Mouse (Mus musculus): Measurements from ENCODE around the gene Kctd21. TPM values are rescaled to one million over a fixed set of nuclear protein-coding genes. Genes with fewer than 3 reads are reported as not detected.
A peak's percentile ranks its signal among the peaks of the same experiment; 100 is the strongest.

Gene Kctd21
- polyA plus RNA-seq (2015; fragmentation: Nextera tagmentation; extraction: Ambion mirVana): 8.1 and 8.3 TPM in 2 replicates

DNA sequence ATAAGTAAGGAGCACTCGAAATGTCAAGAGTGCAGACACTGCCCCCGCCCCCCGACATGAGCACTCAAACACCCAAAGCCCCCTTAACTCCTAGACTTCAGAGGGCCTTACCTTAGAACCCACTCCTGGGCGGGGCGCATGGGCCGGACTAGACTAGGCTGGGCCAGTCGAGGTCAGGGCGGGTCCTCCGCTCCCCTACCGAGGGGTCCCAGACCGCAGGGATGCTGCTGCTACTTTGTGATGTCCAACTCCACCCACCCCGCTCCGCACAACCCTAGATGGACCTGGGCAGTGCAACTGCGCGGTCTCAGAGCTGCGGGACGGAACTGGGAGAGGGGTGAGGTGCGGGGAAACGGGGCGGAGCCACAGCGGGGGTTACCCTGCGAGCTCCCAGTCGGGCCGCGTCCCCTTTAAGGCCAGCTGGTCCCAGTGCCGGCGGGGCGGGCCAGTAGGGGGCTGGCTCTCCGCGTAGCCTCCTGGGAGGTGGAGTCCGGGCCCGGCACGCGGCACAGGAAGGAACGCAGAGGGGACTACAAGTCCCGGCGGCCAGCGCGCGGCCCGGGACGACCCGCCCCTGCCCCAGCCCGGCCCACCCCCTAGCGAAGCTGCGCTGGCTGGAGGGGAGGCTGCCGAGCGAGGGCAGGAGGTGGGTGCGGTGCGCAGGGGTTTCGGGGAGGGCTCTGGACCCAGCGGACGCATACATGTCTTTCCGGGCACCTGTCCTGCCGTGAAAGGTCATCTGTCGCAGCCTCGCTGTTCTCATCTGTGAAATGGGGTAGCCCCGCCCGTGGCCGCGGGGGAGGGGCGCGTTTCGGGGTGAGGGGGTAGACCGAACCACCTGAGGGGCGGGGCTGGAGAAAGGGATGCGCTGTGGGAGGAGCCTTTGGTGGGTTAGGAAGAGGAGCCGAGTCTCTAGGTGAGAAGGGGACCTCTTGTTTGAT lies at the start of gene Kctd21, which contains the start of gene Usp35:
TSS of gene Kctd21 (plus strand) at position 602 of the 941 bp plus-strand sequence.
TSS of gene Usp35 (minus strand) at position 295 of the 941 bp plus-strand sequence.
- peak; percentile 99 for ATAC-seq (replicated peaks)
- no peaks in the 10 kb centered on the region for H3K9me3 ChIP-seq
- WGBS: under 1% methylated on average over 66 of the region's 68 CpGs
- H3K27ac ChIP-seq: peak within 1 kb of the TSS; percentile 73; the same call in 1 of the 2 replicates
- H3K4me3 ChIP-seq: peak within 1 kb of the TSS; percentile 80
- H3K4me2 ChIP-seq: peak within 1 kb of the TSS; percentile 67
- H3K36me3 ChIP-seq (replicated peaks): no peaks in the 10 kb centered on the region
- peak within 1 kb of the TSS; percentile 72 for H3K9ac ChIP-seq
- peaks cover 36% of the 10 kb centered on the region for H3K4me1 ChIP-seq
- peaks cover 4% of the 10 kb centered on the region; the same call in 1 of the 2 replicates for H3K27me3 ChIP-seq (replicated peaks)

DNA sequence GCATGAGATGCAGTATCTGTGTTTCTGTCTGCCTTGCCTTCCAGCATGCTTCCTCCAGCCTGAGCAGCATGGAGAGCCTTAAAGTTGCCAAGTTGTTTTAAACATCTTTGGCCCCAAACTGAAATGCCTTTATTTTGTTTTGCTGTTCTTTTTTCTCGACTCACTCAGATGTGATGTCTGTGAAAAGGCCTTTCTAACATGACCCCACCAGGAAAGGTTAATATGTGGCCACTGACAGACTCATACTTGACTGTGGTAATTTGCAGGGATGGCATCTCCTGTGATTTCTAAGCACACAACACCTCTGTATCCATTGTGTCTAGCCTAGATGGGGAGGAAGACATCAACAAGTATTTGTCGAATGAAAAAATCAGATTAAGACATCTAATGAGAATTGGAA lies 35.1 kb upstream of the Kctd21 start:
- no peak for ATAC-seq (replicated peaks)
- Histone ChIP-seq H3K9ac (no peak overlapping the region), H3K36me3 (replicated peaks) (no peaks in the 10 kb centered on the region; the same call in 1 of the 2 replicates), H3K4me3 (no peak overlapping the region), H3K9me3 (no peaks in the 10 kb centered on the region), H3K4me2 (no peak overlapping the region), H3K27ac (no peak overlapping the region), H3K4me1 (no peaks in the 10 kb centered on the region), H3K27me3 (replicated peaks) (no peaks in the 10 kb centered on the region)
- WGBS: 50% methylated on average over 2 of the region's 2 CpGs

DNA sequence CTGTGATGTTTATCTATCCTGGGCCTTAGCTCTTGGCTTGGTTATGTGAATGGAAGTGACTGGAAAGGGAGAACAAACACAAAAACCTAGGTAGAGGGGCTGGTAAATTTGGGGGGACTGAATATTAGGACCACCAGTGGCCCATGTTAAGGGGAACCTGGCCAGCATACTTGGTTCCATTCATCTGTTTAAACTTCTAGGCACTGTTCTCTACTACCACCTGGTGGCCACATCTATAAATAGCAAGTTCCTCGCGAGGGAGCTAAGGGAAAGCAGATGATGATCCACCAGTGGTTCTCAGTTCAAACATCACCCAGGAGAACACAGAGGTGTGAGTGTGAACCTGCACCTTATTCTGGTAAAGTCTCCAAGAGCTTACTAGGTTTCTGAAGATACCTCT lies 34.7 kb upstream of the Kctd21 start:
- H3K27ac ChIP-seq: no peak overlapping the region
- H3K9ac ChIP-seq: no peak overlapping the region
- H3K4me2 ChIP-seq: no peak overlapping the region
- H3K9me3 ChIP-seq: no peaks in the 10 kb centered on the region
- no peaks in the 10 kb centered on the region for H3K4me1 ChIP-seq
- no peak overlapping the region for H3K4me3 ChIP-seq
- H3K36me3 ChIP-seq (replicated peaks): no peaks in the 10 kb centered on the region; the same call in 1 of the 2 replicates
- peak; percentile 66; the same call in 1 of the 2 replicates for ATAC-seq (replicated peaks)
- WGBS: 0% methylated on average over 2 of the region's 2 CpGs
- no peaks in the 10 kb centered on the region for H3K27me3 ChIP-seq (replicated peaks)

DNA sequence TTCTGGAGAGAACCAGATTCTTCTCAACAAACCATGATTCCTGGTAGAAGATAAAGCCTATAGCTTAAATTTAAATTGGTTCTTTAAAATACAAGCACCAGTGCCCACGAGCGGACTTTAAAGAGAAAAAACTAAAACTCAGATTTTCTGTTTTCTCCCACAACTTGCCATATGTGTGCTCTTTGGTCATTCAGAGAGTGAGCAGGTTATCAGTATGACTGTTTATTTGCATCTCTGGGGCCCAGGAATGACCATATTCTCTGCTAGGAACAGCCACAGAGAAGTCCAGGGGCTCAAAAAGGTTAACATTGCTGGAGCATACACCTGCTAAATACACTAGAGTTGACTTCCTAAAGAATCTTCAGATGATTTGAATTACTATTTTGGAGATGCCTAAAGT lies 33.8 kb upstream of the Kctd21 start:
- Histone ChIP-seq H3K4me1 (no peaks in the 10 kb centered on the region), H3K9ac (no peak overlapping the region), H3K4me2 (no peak overlapping the region), H3K27me3 (replicated peaks) (no peaks in the 10 kb centered on the region), H3K4me3 (no peak overlapping the region), H3K9me3 (no peaks in the 10 kb centered on the region), H3K36me3 (replicated peaks) (no peaks in the 10 kb centered on the region; the same call in 1 of the 2 replicates), H3K27ac (no peak overlapping the region)
- 89% methylated on average over 2 of the region's 2 CpGs for WGBS
- no peak for ATAC-seq (replicated peaks)

DNA sequence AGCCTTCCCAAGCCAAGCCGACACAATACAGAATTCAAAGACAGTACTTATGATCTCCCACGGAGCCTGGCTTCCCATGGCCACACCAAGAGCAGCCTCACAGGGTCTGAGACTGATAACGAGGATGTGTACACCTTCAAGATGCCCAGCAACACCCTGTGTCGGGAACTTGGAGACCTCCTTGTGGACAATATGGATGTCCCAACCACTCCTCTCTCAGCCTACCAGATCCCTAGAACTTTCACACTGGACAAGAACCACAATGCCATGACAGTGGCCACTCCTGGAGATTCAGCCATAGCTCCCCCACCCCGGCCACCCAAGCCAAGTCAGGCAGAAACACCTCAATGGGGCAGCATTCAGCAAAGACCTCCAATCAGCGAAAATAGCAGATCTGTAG lies 33.2 kb upstream of the Kctd21 start:
- no peak overlapping the region for H3K4me3 ChIP-seq
- no peak overlapping the region for H3K27ac ChIP-seq
- H3K36me3 ChIP-seq (replicated peaks): peaks cover 6% of the 10 kb centered on the region; the same call in 1 of the 2 replicates
- no peaks in the 10 kb centered on the region for H3K27me3 ChIP-seq (replicated peaks)
- 82% methylated on average over 6 of the region's 6 CpGs for WGBS
- no peaks in the 10 kb centered on the region for H3K4me1 ChIP-seq
- H3K9ac ChIP-seq: no peak overlapping the region
- no peaks in the 10 kb centered on the region for H3K9me3 ChIP-seq
- H3K4me2 ChIP-seq: no peak overlapping the region
- no peak for ATAC-seq (replicated peaks)

DNA sequence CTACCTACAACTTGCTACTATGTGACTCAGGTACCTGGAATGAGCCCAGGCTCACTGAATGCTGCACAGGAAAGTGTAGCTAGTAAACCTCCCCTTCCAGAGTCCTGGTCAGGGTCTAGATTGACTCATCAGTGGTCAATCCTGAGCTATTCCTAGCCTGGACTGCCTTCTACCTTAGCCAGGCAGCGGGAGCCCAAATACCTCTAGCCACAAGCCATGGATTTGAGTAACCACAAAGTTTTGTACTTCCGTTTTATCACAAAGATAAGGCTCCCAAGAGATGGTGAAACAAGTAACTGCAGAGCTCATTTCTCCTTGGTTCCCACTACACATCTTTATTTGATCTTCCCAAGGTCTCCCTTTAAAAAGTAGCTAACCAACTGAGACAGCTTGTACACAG lies 31.2 kb upstream of the Kctd21 start:
- Histone ChIP-seq H3K4me3 (no peak overlapping the region), H3K4me1 (no peaks in the 10 kb centered on the region), H3K9me3 (no peaks in the 10 kb centered on the region), H3K27ac (no peak overlapping the region), H3K4me2 (no peak overlapping the region), H3K27me3 (replicated peaks) (no peaks in the 10 kb centered on the region), H3K9ac (no peak overlapping the region), H3K36me3 (replicated peaks) (peaks cover 11% of the 10 kb centered on the region; the same call in 1 of the 2 replicates)
- no peak for ATAC-seq (replicated peaks)
- WGBS: 93% methylated on average over 2 of the region's 2 CpGs

DNA sequence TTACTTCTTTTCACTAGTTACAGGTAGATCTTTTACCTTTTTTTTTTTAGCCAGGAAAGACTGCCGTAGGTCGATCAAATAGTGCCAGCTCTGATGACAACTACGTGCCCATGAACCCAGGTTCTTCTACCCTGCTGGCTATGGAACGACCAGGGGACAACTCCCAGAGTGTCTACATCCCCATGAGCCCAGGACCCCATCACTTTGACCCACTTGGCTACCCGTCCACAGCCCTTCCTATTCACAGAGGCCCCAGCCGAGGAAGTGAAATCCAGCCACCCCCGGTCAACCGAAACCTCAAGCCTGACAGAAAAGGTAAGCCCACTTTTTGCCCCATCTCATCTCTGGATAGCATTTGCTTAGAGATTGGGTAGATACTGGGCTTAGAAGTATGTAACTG lies 30.8 kb upstream of the Kctd21 start:
- no peak for ATAC-seq (replicated peaks)
- H3K36me3 ChIP-seq (replicated peaks): peaks cover 11% of the 10 kb centered on the region; the same call in 1 of the 2 replicates
- H3K4me3 ChIP-seq: no peak overlapping the region
- WGBS: 88% methylated on average over 8 of the region's 8 CpGs
- H3K9me3 ChIP-seq: no peaks in the 10 kb centered on the region
- no peaks in the 10 kb centered on the region for H3K4me1 ChIP-seq
- no peaks in the 10 kb centered on the region for H3K27me3 ChIP-seq (replicated peaks)
- no peak overlapping the region for H3K9ac ChIP-seq
- H3K27ac ChIP-seq: no peak overlapping the region
- H3K4me2 ChIP-seq: no peak overlapping the region

DNA sequence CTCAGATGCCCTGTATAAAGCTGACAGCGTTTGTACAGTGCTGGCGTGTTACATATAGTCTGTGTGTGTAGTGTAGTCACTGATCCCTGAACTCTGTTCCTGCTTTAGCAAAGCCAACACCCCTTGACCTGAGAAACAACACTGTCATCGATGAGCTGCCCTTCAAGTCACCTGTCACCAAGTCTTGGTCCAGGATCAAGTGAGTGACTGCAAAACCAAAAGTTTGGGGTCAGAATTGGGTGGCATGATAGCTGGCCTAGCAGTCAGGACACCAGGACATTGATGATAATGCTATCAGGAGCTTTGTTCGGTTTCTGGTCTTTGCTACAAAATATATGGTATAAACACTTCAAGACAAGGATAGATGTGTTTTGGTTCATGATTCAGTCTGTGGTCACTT lies 29.9 kb upstream of the Kctd21 start:
- H3K27me3 ChIP-seq (replicated peaks): no peaks in the 10 kb centered on the region
- no peak for ATAC-seq (replicated peaks)
- no peaks in the 10 kb centered on the region for H3K9me3 ChIP-seq
- WGBS: 91% methylated on average over 4 of the region's 4 CpGs
- no peaks in the 10 kb centered on the region for H3K4me1 ChIP-seq
- H3K4me2 ChIP-seq: no peak overlapping the region
- H3K9ac ChIP-seq: no peak overlapping the region
- no peak overlapping the region for H3K4me3 ChIP-seq
- H3K36me3 ChIP-seq (replicated peaks): peaks cover 11% of the 10 kb centered on the region; the same call in 1 of the 2 replicates
- H3K27ac ChIP-seq: no peak overlapping the region

DNA sequence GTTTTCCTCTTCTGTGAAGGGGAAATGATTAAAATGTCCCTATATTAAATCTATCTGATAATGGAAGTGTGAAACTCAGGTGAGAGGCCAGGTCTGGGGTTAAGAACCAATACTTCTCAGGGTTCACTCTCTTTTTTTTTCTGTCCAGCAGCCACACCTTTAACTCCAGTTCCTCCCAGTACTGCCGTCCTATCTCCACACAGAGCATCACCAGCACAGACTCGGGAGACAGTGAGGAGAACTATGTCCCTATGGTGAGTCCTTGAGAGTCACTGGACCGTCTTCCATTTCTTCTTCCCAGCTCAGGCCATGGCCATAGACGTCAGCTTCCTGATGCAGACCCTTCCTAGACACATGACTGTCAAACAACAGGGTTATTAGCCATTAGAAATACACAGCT lies 29.3 kb upstream of the Kctd21 start:
- Histone ChIP-seq H3K27me3 (replicated peaks) (no peaks in the 10 kb centered on the region), H3K9me3 (no peaks in the 10 kb centered on the region), H3K36me3 (replicated peaks) (peaks cover 14% of the 10 kb centered on the region; the same call in 1 of the 2 replicates), H3K4me3 (no peak overlapping the region), H3K4me1 (no peaks in the 10 kb centered on the region), H3K9ac (no peak overlapping the region), H3K4me2 (no peak overlapping the region), H3K27ac (no peak overlapping the region)
- WGBS: 89% methylated on average over 4 of the region's 4 CpGs
- ATAC-seq (replicated peaks): no peak

DNA sequence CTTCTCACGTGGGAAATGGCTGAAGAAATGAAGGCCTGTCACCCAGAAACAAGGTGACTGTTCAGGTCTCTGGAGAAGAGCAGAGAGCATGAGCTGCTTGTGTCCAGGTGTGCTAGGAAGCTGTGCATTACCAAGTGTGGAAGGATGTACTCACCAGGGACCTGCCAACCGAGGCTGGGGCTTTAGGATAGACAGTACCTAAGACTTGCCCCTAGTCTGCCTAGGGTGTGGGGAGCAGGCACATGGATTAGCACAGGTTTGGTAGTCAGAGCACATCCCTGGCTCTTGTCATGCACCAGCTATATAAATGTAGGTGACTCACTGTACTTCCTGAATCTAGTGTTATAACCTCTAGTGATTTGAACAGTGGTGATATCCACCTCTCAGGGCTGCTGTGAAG lies 28.5 kb upstream of the Kctd21 start:
- H3K4me2 ChIP-seq: no peak overlapping the region
- no peaks in the 10 kb centered on the region for H3K4me1 ChIP-seq
- H3K27me3 ChIP-seq (replicated peaks): no peaks in the 10 kb centered on the region
- 77% methylated on average over 2 of the region's 2 CpGs for WGBS
- H3K9ac ChIP-seq: no peak overlapping the region
- H3K9me3 ChIP-seq: no peaks in the 10 kb centered on the region
- H3K4me3 ChIP-seq: no peak overlapping the region
- peaks cover 20% of the 10 kb centered on the region for H3K36me3 ChIP-seq (replicated peaks)
- ATAC-seq (replicated peaks): no peak
- no peak overlapping the region for H3K27ac ChIP-seq

DNA sequence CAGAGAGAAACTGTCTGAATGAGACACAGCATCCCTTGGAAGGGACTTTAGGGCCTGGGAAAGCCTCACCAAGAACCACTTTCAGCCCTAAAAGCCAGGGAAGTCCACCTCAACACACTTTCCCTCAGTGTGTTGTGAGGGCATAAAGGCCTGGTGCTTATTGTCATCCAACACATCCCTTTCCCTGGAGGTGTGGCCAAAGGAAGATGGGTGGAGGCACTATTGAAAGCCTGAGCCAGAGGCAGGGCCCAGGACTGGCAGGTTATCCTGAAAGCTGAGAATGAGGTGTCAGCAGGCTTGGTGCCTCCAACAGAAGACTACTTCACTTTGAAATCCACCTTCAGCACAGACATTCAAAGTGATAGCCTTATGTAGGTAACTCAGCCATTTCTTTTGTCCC lies 27.7 kb upstream of the Kctd21 start:
- H3K4me2 ChIP-seq: no peak overlapping the region
- H3K4me3 ChIP-seq: no peak overlapping the region
- no peak overlapping the region for H3K27ac ChIP-seq
- H3K4me1 ChIP-seq: no peaks in the 10 kb centered on the region
- H3K36me3 ChIP-seq (replicated peaks): peaks cover 28% of the 10 kb centered on the region
- no peaks in the 10 kb centered on the region for H3K9me3 ChIP-seq
- no peak overlapping the region for H3K9ac ChIP-seq
- no peaks in the 10 kb centered on the region for H3K27me3 ChIP-seq (replicated peaks)
- no peak for ATAC-seq (replicated peaks)

DNA sequence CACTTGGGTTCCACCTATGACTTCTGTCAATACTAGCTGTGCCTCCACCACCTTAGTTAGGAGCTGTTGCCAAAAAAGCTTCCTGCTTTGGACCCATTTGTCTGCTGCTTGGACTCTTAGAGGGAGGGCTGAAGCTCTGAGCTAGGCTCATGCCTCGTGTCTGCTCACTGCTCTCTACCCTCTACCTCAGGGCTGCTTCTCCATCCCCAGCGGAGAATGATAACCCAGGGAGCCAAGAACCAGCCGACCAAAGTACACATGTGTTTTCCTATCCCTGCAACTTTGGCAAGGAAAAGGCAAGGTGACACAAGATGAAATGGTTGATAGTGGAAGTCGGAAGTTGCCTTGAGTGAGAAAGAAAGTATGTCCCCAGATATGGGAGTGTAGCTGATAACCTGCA lies 26.9 kb upstream of the Kctd21 start:
- Histone ChIP-seq H3K27me3 (replicated peaks) (no peaks in the 10 kb centered on the region), H3K4me1 (no peaks in the 10 kb centered on the region), H3K4me2 (no peak overlapping the region), H3K9ac (no peak overlapping the region), H3K36me3 (replicated peaks) (peaks cover 28% of the 10 kb centered on the region), H3K4me3 (no peak overlapping the region), H3K9me3 (no peaks in the 10 kb centered on the region), H3K27ac (no peak overlapping the region)
- 95% methylated on average over 4 of the region's 4 CpGs for WGBS
- ATAC-seq (replicated peaks): no peak

DNA sequence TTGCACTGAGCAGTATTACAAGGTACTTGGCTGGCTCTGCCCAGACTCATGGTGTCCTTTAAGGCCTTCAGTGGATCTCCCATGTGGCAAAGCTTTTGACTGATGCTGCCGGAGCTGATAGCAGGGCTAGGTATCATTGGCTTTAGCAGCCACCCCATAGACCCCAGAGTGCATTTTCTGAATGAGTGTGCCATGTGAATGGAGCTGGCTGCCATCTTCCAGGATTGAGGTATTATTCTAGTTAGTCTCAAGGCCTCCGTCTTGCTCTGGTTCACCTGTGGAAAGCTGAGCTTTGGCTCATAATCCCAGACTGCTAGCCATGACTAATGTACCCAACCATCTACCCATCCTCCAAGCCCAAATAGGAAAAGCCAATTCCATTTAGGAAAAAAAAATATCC lies 25.3 kb upstream of the Kctd21 start:
- H3K9ac ChIP-seq: no peak overlapping the region
- ATAC-seq (replicated peaks): no peak
- no peak overlapping the region for H3K27ac ChIP-seq

More for the DNA sequence above, 25.3 kb upstream of the Kctd21 start:
- no peak overlapping the region for H3K4me3 ChIP-seq
- peaks cover 36% of the 10 kb centered on the region for H3K36me3 ChIP-seq (replicated peaks)
- no peaks in the 10 kb centered on the region for H3K4me1 ChIP-seq
- WGBS: 95% methylated on average over 2 of the region's 2 CpGs
- H3K9me3 ChIP-seq: no peaks in the 10 kb centered on the region
- H3K4me2 ChIP-seq: no peak overlapping the region
- no peaks in the 10 kb centered on the region for H3K27me3 ChIP-seq (replicated peaks)

Measured in midbrain, embryonic 15.5 days (tissue).